Mouse (Mus musculus) forebrain, embryonic 13.5 days (tissue): ENCODE results near the gene Osgep. TPM values are rescaled to one million over a fixed set of nuclear protein-coding genes. Genes with fewer than 3 reads are reported as not detected.
"Not testable (repeated sequence)": the region's sequence is repeated elsewhere in the genome, so short reads cannot be mapped to it uniquely, and the experiment has no call there.

Experiments
- ATAC-seq: fragments of 200-750 bp; cut with Nextera tagmentation; 2 replicates; pipeline ENCODE4 v1.8.0; 2017
- H3K27ac ChIP-seq: fragments of 300-500 bp; sonication (generic); 2 replicates; pipeline ENCODE4 v1.5.1; 2015; ENCODE audit warnings: inconsistent platforms, mild to moderate bottlenecking, moderate library complexity
- H3K27me3 ChIP-seq: fragments of 300-500 bp; sonication (generic); 2 replicates; pipeline ENCODE4 v1.6.1; 2015; ENCODE audit warnings: mild to moderate bottlenecking, inconsistent platforms
- H3K36me3 ChIP-seq: fragments of 300-500 bp; sonication (generic); 2 replicates; pipeline ENCODE4 v1.6.1; 2015; ENCODE audit warnings: mild to moderate bottlenecking, inconsistent platforms; ENCODE audit not compliant: poor library complexity, severe bottlenecking
- H3K4me1 ChIP-seq: fragments of 300-500 bp; sonication (generic); 2 replicates; pipeline ENCODE4 v1.6.1; 2015; ENCODE audit warnings: inconsistent platforms
- H3K4me2 ChIP-seq: fragments of 300-500 bp; sonication (generic); 2 replicates; pipeline ENCODE4 v1.6.1; 2015; ENCODE audit warnings: inconsistent platforms, mild to moderate bottlenecking, moderate library complexity
- H3K4me3 ChIP-seq: fragments of 300-500 bp; sonication (generic); 2 replicates; pipeline ENCODE4 v1.5.1; 2015; ENCODE audit warnings: mild to moderate bottlenecking, inconsistent platforms
- H3K9ac ChIP-seq: fragments of 300-500 bp; sonication (generic); 2 replicates; pipeline ENCODE4 v1.6.1; 2015; ENCODE audit warnings: mild to moderate bottlenecking, inconsistent platforms
- H3K9me3 ChIP-seq: fragments of 300-500 bp; sonication (generic); replicated peaks from 2 replicates; pipeline ENCODE4 v1.6.1; 2016; ENCODE audit warnings: inconsistent platforms
- WGBS: fragments of 180-500 bp; shearing (Covaris S2); methylation state at CpG from one replicate; pipeline ENCODE4 v1.1.7; 2015; 5-methylcytosine and 5-hydroxymethylcytosine counted together
- polyA plus RNA-seq: library from polyadenylated mRNA; unstranded; fragments of >200 nt; fragmentation: Nextera tagmentation; extraction: Ambion mirVana; gene quantifications from 2 replicates; pipeline ENCODE4 v1.2.1, GENCODE M21; 2015

Gene Osgep
- polyA plus RNA-seq, result 150 and 164 TPM in 2 replicates

GRCm38 (mm10) chr14:50924281-50925064 lies at the start of gene Osgep, which contains the start of gene Apex1:
Gene Osgep, minus strand, starts transcription at chr14:50924893.
Gene Apex1, plus strand, starts transcription at chr14:50924968.
- WGBS, result under 1% methylated on average over 57 of the region's 57 CpGs
- peak; percentile 96 for ATAC-seq
- Histone ChIP-seq H3K27me3 (no peaks in the 10 kb centered on the region), H3K27ac (peak within 1 kb of the TSS; percentile 89), H3K4me3 (peak within 1 kb of the TSS; percentile 88), H3K4me2 (peak within 1 kb of the TSS; percentile 83), H3K36me3 (peaks cover 44% of the 10 kb centered on the region), H3K9me3 (no peaks in the 10 kb centered on the region), H3K4me1 (peaks cover 36% of the 10 kb centered on the region), H3K9ac (peak within 1 kb of the TSS; percentile 92)

GRCm38 (mm10) chr14:50973700-50974099 lies 49.0 kb upstream of the Osgep start:
- ATAC-seq, result no peak
- H3K9ac ChIP-seq, result no peak overlapping the region
- no peaks in the 10 kb centered on the region for H3K27me3 ChIP-seq
- H3K4me1 ChIP-seq, result peaks cover 12% of the 10 kb centered on the region
- H3K27ac ChIP-seq, result no peak overlapping the region
- H3K36me3 ChIP-seq, result no peaks in the 10 kb centered on the region
- WGBS, result 17% methylated on average over 4 of the region's 4 CpGs
- H3K9me3 ChIP-seq, result no peaks in the 10 kb centered on the region
- no peak overlapping the region for H3K4me2 ChIP-seq
- no peak overlapping the region for H3K4me3 ChIP-seq

GRCm38 (mm10) chr14:50973054-50973453 lies 48.4 kb upstream of the Osgep start:
- not testable (repeated sequence) for H3K27ac ChIP-seq, H3K9me3 ChIP-seq, ATAC-seq, H3K9ac ChIP-seq, H3K36me3 ChIP-seq, H3K4me3 ChIP-seq, H3K4me2 ChIP-seq, H3K27me3 ChIP-seq
- peaks cover 14% of the 10 kb centered on the region for H3K4me1 ChIP-seq
- WGBS, result 89% methylated on average over 5 of the region's 5 CpGs

GRCm38 (mm10) chr14:50970822-50971221 lies 46.1 kb upstream of the Osgep start:
- Histone ChIP-seq H3K9ac (no peak overlapping the region), H3K36me3 (no peaks in the 10 kb centered on the region), H3K4me3 (no peak overlapping the region), H3K27ac (no peak overlapping the region), H3K4me1 (peaks cover 12% of the 10 kb centered on the region), H3K27me3 (no peaks in the 10 kb centered on the region), H3K4me2 (no peak overlapping the region), H3K9me3 (no peaks in the 10 kb centered on the region)
- no peak for ATAC-seq
- 89% methylated on average over 1 of the region's 1 CpGs for WGBS

- WGBS, result 6% methylated on average over 12 of the region's 12 CpGs
- Histone ChIP-seq H3K27ac (peak overlapping the region; percentile 31; the same call in 1 of the 2 replicates), H3K36me3 (no peaks in the 10 kb centered on the region), H3K9ac (0 out of 2 replicates have a peak overlapping the region, but pooled peaks have one; percentile 22), H3K4me2 (peak overlapping the region; percentile 30; the same call in 1 of the 2 replicates), H3K27me3 (no peaks in the 10 kb centered on the region), H3K9me3 (no peaks in the 10 kb centered on the region), H3K4me1 (peaks cover 12% of the 10 kb centered on the region), H3K4me3 (no peak overlapping the region)
- ATAC-seq, result peak; percentile 50
Measured at GRCm38 (mm10) chr14:50969558-50970544, 45.2 kb upstream of the Osgep start.

GRCm38 (mm10) chr14:50969041-50969440 lies 44.3 kb upstream of the Osgep start:
- Histone ChIP-seq H3K9ac (no peak overlapping the region), H3K9me3 (no peaks in the 10 kb centered on the region; the same call in 1 of the 2 replicates), H3K4me2 (no peak overlapping the region; the same call in 1 of the 2 replicates), H3K27me3 (no peaks in the 10 kb centered on the region), H3K4me3 (no peak overlapping the region), H3K36me3 (no peaks in the 10 kb centered on the region), H3K4me1 (peaks cover 12% of the 10 kb centered on the region), H3K27ac (no peak overlapping the region)
- ATAC-seq, result 0 out of 2 replicates have a peak, but pooled peaks have one; percentile 43
- 5% methylated on average over 1 of the region's 1 CpGs for WGBS

GRCm38 (mm10) chr14:50968216-50968980 lies 43.7 kb upstream of the Osgep start:
- no peak overlapping the region for H3K9ac ChIP-seq
- no peak overlapping the region for H3K4me3 ChIP-seq
- H3K36me3 ChIP-seq, result no peaks in the 10 kb centered on the region
- H3K9me3 ChIP-seq, result no peaks in the 10 kb centered on the region; the same call in 1 of the 2 replicates
- no peak overlapping the region for H3K4me2 ChIP-seq
- no peak for ATAC-seq
- H3K27me3 ChIP-seq, result no peaks in the 10 kb centered on the region
- H3K27ac ChIP-seq, result no peak overlapping the region
- H3K4me1 ChIP-seq, result peaks cover 12% of the 10 kb centered on the region
- WGBS, result 75% methylated on average over 5 of the region's 5 CpGs

- not testable (repeated sequence) for H3K27me3 ChIP-seq, ATAC-seq, H3K4me1 ChIP-seq, H3K9me3 ChIP-seq, H3K36me3 ChIP-seq, H3K9ac ChIP-seq, H3K4me2 ChIP-seq, H3K4me3 ChIP-seq, H3K27ac ChIP-seq
- WGBS, result 91% methylated on average over 5 of the region's 5 CpGs
Measured at GRCm38 (mm10) chr14:50958289-50958995, 33.7 kb upstream of the Osgep start.

GRCm38 (mm10) chr14:50957146-50957545 lies 32.5 kb upstream of the Osgep start:
- ATAC-seq, H3K4me3 ChIP-seq, H3K4me2 ChIP-seq, H3K9me3 ChIP-seq, H3K9ac ChIP-seq, H3K36me3 ChIP-seq, H3K27me3 ChIP-seq, H3K4me1 ChIP-seq, H3K27ac ChIP-seq: not testable (repeated sequence)
- 69% methylated on average over 3 of the region's 3 CpGs for WGBS

GRCm38 (mm10) chr14:50956724-50957123 lies 32.0 kb upstream of the Osgep start:
- H3K27ac ChIP-seq, H3K4me1 ChIP-seq, H3K36me3 ChIP-seq, H3K4me3 ChIP-seq, H3K9ac ChIP-seq, H3K27me3 ChIP-seq, H3K9me3 ChIP-seq, ATAC-seq: not testable (repeated sequence)
- H3K4me2 ChIP-seq, result peak overlapping the region; percentile 51; the same call in 1 of the 2 replicates
- WGBS, result 69% methylated on average over 6 of the region's 6 CpGs
